Mouse (Mus musculus): ENCODE measurements around the gene Gnaz.

Gene Gnaz

GRCm38 (mm10) chr10:75061341-75062188, 94.6 kb downstream of the Gnaz start:
- DNase-seq (ENCODE audit: low read depth, low spot score): no peak

GRCm38 (mm10) chr10:75062189-75062561, 95.2 kb downstream of the Gnaz start:
- DNase-seq (ENCODE audit: low read depth, low spot score): no peak

GRCm38 (mm10) chr10:75062621-75063020, 95.6 kb downstream of the Gnaz start:
- no peak for DNase-seq (ENCODE audit: low read depth, low spot score)

- no peak for DNase-seq (ENCODE audit: low read depth, low spot score)
These were observed 96.5 kb downstream of the Gnaz start for GRCm38 (mm10) chr10:75063301-75063965.

- DNase-seq (ENCODE audit: low read depth, low spot score): no peak
These were observed 98.7 kb downstream of the Gnaz start for GRCm38 (mm10) chr10:75065691-75066090.
